Mouse (Mus musculus) testis, postnatal 10 days (tissue): ENCODE data around the gene Gucy1b2.

Source experiments
- DNase-seq: peaks from one replicate; pipeline ENCODE4 v3.0.0; 2021; ENCODE audit warnings: low spot score

Gucy1b2 gene

DNA sequence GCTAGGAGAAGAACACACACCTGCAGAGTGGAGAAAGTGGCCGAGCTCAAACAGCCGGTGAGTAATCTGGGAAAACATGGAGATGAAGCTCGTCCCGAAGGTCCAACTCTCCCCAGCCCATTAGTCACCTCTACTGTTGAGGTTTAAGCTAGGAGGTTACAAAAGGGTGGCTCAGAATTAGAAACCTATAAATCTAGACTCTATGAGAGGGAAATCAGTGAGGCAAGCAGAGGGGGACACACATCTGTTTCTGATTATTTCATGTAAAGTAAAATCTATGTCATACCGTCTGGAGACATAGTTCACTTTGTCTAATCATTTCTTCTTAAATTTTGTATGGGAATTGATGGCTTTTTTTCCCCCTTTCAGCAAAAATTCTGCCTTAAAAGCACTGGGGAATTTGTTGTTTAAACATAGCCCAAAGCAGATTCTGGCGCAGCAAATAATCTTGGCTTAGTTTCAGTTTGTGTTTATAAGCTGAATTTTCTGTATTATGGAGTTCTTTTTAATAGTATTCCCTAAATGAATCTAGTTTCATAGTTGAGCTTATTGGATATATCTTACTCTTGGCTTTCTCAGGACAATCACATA lies 12.2 kb downstream of the Gucy1b2 start:
- DNase-seq: no peak

DNA sequence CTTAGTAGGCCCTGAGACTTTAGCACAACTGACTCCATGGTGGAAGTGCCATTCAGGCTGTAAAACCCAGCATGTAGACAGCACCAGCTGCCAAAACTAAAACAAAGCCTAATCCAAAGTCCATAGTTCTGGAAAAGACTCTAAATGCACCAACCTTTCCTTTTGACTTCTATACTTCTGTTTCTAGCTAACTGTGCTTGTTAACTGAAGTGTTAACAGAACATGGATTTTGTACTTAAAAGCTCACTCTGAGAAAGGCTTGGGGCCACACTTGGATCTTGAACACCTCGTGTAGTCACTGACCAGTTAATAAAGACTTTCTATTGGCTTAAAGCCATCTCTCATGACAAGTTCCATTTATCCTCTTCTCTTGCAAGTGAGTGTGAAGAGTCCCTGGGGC lies 13.1 kb downstream of the Gucy1b2 start:
- DNase-seq: no peak

DNA sequence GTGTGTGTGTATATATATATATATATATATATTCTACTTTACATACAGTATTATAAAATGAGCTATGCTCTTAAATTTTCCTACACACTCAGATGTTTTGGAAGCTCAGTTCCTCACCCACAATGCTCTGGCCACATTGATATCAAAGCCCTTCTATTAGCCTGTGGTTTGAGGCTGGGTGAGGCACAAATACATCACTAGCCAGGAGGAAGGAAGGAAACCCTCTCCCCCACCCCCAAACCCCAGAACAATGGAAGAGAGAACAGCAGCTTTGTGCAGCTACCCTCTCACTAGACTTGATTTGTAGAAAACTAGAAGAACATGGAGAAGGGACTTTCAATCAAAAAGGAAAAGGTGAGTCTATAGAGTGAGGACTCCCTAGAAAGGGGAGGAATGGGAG lies 16.1 kb downstream of the Gucy1b2 start:
- DNase-seq: no peak

DNA sequence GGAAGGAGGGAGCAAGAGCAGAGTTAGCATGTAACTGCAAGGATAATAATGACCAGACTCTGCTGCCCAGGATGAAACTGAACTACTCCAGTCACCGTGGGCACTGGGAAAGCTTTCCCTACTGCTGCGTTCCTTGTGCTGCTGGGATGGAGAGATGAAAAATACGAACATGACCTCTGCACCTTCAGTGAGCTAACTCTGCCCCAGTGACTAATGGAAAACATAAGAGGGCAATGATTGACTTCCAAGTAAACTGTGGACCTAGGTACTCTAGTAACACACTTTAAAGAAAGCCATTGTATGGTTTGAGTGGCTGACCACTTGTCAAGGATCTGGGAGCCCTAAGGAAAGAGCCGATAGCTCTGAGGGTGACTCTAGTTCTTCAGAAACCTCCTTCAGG lies 17.9 kb downstream of the Gucy1b2 start:
- no peak for DNase-seq

DNA sequence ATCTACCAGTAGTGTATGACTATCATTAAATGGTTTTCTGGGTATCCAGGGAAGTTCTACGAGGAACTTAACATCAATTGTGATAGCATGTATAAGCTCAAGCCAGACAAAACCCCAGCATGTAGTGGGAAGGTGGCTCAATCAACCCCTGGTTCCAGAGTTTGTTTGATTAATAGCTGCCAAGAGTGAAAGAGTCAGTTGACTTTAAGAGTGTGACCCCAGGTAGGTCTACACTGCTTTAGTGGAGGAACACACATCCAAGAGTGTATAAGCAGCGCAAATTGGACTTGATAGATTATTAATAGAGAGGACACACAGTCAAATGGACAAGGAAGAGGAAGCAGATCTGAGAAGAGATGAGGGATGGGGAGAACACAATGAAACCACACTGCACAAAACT lies 18.3 kb downstream of the Gucy1b2 start:
- DNase-seq: no peak

DNA sequence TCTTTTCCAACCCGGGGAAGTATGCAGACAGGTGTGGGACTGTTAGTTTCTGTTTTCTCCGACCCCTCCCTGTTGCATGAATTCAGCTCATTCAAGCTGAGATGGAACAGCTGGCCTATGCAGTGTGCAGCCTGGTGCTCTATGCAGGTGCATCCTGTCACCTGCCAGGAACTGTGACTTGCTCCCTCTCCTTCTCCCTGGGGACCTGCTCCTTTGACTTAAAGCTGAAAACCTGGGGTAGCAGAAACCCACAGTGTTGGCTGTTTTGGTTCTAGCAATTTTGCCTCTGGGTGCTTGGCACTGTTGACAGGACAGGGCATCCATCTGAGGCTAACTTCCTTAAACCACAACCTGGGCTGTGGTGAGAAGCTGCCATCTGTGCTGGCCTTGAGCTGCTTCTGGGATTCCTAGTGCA lies 30.8 kb downstream of the Gucy1b2 start:
- no peak for DNase-seq

DNA sequence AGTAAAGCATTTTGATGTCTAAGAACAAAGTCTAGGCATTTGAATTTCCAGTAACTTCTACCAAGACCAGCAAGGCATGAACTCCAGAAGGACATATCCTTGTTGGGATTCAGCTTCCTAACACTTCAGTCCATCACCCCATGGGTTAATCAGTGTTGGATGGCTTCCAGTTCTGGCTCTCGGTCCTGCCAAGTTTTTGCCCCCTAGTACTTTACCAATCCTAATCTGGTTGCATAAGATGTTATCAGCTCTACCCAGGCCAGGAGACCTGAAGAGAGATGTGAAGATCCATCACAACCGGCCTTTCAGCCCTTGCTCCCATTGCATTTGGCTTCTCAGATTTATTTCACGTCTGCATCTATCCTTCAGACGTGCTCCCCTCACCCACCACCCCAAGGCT lies 33.8 kb downstream of the Gucy1b2 start:
- DNase-seq: no peak

DNA sequence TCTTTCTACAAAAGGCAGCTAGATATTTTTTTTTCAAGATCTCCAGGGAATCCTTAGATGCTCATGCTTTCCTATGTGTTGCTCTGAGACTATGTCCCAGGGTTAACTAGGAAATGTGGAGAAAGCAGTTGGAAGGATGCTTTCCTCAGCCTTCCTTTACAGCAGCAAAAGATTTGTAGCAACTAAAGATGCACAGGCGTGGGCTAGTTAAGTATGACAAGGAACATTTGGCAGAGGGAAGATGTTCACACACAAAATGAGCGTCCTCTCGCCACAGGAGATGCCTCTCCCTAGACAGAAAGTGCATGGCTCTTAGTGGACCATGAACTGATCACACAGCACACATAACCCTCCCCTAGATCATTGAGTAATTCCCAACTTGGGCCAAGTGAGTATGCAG lies 38.6 kb downstream of the Gucy1b2 start:
- no peak for DNase-seq

DNA sequence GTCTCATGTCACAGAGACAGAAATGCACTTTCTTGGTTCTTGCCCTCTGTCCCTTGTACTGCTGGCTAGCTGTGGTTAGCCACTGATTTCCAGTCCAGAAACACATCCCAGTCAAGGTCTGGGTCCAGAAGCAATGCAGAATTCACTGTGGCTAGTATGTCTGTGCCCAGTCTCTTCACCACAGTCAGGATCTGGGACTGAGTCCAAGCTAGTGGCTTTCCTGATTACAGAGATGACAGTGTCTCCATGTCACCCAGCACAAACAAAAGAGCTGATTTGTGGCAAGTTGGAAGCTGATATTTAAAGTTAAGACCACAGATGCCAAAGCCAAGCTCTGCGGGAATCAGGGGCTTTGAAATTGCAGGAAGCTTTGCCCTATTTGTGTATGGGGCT lies 39.4 kb downstream of the Gucy1b2 start:
- no peak for DNase-seq

DNA sequence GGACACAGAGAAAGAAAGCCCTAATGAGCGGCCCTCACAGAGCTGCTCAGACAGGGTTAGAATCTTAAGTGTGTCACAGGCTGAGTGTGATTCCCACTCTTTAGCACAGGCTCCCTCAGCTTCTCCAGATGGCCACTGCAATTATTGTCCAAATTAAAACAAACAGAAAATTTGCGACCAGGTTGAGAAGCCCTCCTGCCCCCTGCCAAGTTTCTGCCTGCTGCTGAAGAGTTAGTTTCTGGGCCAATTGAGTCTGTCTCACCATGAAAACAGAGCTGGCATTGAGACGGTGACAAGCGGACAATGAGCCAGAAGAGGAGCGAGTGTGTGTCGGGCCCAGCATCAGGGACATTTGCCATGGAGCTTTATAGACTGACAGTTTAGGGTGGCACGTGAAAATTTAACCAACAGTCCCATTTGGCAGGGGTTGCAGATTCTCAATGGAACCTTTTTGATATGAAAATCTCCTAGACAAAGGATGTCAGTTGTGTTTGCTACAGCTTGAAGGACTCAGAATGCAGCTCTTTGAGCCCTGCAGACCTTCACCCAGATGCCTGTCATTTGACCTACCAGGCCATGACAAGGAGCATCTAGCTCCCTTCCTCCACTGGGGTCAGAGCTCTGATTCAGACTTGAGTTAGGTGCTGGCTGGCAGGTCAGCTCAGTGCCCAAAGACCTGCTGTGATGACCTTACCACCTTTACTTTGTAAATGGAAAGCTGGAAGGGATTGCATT lies 39.9 kb downstream of the Gucy1b2 start:
- DNase-seq: no peak

DNA sequence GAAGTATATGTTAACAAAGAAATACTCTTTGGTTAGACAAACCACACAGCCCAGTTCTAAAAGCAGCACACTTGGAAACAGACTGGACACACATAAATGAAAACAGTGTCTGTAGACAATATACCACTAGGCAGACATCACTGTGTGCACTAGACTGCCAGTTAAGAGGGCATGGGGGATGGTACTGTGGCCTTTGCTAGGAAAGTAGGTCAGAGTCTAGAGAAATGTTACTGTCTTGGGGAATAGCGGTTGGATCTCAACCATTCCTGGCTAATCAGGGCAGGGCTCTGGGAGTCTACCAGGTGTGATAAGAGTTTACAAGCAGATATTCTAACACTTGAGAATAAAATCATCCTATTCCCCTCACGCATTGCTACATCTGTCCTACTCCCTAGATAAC lies 60.7 kb downstream of the Gucy1b2 start:
- DNase-seq: no peak

DNA sequence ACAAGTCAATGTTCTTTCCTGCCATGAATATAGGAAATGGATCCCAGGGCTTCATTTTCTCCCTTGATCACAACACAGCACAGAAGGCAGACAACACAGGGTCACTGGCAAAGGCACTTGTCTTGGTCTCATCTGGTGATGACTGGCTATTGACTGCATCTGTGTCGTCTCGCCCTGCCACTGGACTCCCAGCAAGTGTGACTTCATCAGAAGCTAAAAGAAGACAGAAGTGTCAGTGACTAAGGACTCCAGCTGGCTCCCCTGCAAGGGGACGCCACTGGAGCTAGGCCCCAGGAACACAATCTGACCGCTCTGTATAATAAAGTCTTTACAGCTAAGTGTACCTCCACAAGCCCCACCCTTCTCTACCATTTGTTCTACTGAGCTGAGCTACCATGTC lies 63.3 kb downstream of the Gucy1b2 start:
- no peak for DNase-seq

DNA sequence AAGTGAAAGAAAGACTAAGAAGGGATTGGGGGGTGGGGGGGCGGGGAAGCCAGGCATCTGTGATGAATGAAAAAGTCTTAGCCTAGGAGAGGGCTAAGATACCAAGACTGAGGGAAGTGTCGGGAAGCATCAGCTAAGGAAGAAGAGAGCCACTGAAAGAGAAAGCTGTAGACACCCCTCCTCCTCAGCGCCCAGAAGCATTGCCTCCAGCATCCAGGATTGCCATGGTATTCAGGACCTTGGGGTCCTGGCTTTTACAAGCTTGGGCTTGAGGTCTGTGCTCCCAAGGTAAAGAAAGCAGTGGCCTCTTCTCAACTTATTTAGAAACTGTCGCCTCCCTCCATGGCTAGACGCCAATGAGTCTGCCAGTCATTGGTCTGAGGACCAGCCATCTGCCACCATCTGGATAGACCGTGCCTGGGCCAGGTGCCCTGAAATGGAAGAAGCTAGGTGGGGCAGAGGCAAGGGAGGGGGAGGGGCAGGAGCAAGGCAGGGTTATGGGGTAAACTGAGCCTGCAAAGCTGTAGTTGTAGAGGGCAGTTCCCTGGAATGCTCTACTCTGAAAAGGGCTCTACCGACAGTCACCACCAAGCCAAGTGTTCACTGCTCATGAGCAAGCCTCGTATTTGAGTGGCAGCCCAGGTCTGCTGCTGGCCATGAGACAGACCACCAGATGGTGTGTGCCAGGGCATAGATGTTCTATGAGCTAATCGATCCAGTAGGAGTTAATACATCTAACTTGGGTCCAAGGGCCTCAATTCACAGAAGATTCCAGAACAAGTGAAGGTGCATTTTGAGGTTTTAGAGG lies 66.2 kb downstream of the Gucy1b2 start:
- peak; percentile 47 for DNase-seq

DNA sequence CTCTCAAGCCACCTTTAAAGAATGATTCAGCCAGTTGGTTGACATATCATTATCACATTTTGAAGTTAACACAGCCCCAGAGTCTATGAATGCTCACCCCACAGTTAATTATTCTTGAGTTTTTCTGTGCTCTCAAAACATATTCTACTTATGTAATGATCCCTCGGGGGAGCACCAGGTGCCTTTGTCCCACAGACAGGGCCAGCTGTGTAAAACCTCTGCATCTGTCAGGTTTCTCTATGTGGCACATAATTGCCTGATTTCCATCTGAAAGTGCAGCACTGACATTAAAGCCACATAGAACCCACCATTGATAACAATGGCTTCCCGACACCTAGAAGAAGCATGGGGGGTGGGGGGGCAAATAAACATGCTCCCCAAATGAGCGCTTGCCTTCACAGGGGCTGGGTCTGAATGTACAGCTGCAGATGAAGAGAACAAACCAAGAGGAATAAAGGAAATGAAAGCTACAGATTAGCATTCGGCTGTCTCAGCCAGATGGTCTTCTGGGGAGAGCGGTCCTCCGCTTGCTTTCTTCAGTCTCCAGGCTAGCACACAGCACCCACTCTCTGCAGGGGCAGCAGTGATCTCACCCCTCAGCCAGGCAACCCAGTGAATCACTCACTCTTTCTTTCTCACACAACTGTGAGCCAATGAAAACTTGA lies 66.9 kb downstream of the Gucy1b2 start:
- DNase-seq: no peak

DNA sequence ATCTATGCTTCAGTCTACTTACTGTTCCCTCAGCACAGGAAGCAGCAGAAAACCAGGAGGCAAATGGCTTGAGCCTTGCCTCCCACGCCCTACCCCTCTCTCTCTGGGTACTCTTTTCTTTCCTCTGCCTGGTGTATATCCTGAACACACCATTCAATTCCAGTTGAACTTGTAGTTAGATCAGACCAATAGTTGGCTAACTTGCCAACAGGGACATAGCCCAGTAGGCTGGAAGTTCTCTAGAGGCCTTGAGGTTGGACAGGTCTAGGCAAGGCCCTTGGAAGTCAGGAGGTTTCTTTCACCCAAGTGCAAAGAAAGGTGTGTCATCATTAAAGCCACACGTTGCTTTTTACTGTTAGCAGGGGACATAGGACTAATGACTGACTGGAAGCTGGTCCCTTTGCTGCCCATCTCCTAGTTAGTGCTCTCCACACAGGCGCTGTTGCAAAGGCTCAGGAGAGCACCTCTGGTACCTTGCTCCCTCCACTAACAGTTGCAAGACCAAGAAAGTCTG lies 72.2 kb downstream of the Gucy1b2 start:
- DNase-seq: no peak

DNA sequence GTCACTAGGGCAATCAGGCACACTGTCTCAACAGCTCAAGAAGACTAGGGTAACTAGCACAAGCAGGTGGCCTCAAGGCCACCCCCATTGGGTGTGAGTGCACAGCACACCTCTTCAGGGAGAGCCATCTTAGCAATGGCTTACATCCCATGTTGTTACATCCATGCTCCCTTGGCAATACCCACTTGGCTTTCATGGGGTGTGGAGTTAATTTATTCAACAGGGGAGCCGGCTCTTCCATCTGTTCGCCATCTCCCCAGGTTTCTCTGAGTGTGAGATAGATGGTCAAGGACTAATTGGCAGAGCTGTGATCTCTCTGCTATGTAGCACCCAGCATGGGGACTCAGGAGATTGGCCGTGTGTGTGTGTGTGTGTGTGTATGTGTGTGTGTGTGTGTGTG lies 73.0 kb downstream of the Gucy1b2 start:
- DNase-seq: no peak

DNA sequence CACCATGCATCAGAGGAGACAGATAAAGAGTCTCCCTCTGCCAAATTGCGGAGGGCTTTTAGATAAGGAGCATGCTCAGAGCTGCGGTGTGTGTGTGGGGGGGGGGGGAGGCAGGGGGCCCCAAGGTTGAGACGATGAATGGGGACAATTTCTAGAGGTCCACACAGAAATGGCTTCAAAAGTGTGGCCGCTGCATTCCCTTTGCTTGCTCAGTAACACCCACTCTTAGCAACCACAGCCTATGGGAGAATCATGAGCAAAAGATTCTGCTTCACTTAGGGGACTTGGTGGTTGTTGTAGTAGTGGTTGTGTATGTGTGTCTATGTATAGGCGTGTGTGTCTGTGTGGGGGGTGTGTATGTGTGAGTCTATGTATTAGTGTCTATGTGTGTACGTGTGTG lies 75.5 kb downstream of the Gucy1b2 start:
- DNase-seq: no peak

DNA sequence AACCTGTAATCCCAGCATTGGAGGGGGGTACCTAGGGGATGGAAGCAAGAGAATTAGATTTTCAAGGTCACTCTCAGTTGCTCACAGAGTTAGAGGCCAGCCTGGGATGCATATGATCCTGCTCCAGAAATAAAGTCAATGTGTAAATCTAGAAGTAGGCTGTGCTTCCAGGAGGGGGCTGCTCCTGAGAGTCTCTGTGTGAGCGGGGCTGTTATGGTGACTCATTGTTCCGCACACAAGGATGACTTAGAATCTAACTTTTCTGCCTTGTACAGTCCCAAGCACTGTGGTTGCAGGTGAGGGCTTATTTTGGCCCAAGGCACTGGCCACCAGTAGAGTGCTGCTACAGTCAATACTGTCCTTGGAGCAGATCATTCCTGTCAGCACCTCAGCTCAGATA lies 76.7 kb downstream of the Gucy1b2 start:
- no peak for DNase-seq

DNA sequence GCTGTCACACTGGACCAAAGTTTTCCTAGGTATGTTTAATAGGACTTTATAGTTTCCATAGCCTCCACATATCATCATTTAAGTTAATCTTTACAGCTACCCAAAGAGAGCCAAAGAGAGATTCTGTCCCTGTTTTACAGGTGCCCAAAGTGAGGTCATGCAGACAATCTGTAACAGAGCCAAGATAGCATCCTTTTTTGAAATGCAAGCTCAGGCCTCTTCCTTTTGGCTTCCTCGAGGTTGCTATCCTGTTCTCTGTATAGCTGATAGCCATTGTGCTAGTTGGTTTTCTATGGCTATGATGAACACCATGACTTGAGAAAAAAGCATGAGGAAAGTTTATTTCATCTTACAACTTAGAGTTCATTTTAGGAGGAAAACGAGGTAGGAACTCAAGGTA lies 80.0 kb downstream of the Gucy1b2 start:
- no peak for DNase-seq

DNA sequence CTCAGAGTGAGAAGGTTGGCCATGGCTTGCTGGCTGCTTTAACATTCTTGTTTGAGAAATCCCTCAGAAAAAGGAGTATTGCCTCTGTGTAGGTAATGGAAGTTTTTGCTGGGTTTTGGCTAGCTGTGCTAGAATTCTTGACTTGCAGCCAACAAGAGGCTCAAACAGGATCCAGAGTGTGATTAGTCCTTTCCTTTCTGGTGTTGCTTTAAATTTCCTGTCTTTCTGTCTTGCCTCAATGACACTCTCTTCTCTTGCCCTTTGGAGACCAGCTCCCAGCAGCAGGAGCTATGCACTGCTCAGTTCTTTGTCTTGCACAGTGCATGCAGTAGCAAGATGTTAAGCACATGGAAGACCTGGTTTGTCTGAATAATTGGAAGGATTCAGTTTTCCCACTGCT lies 80.4 kb downstream of the Gucy1b2 start:
- DNase-seq: no peak

DNA sequence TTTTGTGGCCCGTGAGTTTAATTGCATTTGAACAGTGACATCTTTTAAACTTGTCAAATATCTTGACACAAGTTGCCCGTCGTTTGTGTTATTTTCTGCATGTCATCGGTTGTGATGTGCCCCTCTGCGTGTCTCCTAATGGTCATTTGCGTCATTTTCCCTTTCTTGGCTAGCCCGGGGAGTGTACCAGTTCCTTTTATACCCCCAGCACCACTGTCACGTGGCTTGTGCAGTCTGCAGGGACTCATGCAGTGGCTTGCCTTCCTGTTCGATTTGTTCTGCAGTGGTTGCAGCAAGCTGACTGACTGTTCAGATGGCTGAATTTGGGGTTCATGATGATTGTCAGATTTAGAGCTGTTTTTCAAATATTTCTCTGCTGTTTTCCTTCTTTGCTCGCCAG lies 82.1 kb downstream of the Gucy1b2 start:
- no peak for DNase-seq

DNA sequence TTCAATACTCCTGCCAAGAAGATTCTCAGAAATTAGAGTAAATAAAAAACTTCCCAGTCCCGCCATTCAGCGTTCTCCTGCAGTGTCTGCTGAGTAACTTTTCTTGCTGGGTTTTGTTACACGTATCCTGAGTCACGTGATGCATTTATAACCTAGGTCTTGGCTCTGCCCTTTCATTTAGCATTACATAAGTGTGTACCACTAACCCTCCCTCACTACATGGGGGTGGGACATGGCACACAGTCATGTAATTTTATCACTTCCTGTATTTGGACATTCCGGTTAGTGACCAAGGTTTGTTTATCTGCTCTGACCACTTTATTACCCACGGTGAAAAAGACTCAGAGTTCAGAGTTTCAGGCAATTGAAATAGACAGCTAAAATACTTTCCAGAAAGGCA lies 85.3 kb downstream of the Gucy1b2 start:
- DNase-seq: peak; percentile 49

DNA sequence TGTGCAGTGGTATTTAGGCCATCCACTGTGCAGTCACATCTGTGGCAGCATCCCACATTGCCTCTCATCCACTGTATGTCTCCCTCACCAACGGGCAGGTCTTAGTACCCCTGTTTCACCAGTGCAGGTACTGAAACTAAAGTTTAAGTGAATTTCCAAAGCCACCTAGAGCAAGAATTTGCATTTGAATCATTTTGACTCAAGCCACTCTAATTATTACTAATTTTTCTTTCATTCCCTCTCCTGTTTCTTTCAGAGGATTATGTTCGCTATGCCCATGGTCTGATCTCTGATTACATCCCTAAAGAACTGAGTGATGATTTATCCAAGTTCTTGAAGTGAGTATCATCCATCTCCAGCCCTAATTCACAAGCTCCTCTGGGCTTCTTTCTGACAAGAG lies 92.3 kb downstream of the Gucy1b2 start:
- DNase-seq: no peak
